Mouse (Mus musculus) right cerebral cortex, postnatal 4 days (tissue): ENCODE measurements around the gene Selenom.
A peak's percentile ranks its signal among the peaks of the same experiment; 100 is the strongest.

Experiments
- DNase-seq: peaks from one replicate; pipeline ENCODE4 v3.0.0-alpha.2; 2022

Selenom gene

DNA sequence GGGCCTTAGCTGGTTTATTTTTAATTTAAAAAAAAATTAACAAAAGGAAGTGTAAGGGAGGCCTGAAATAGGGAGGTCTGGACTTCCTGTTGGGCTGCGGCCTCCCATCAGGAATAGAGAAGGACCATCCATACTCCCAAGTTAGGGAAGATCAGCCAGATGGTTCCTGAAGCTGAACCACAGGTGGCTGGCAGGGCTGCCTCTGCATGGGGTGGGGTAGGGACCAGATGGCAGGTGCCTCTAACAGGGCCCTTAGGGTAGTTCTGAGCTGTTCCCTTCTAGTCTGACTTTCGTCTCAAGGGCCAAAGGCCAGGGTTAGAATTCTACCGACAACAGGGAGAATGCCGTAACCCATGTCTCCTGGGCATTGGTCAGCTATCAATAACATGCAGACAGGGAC, 1.2 kb downstream of the Selenom start:
- no peak for DNase-seq

DNA sequence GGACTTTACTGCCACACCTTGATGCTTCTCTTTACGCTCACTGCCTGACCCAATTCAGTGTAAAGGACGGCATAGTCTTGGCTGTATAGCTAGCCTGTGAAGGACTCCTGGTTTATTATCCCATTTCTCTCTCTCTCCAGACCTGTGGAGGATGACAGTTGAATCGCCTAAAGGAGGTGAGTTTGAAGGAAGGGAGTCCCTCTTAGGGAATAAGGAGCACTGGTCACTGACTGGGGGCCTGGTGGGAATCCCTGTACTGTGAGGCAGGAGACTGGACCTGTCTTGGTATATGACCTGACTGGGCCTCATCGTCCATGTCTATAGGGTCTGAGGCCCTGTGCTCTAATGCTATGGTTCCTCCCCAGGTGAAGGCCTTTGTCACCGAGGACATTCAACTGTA, 1.6 kb downstream of the Selenom start:
- DNase-seq, result no peak

DNA sequence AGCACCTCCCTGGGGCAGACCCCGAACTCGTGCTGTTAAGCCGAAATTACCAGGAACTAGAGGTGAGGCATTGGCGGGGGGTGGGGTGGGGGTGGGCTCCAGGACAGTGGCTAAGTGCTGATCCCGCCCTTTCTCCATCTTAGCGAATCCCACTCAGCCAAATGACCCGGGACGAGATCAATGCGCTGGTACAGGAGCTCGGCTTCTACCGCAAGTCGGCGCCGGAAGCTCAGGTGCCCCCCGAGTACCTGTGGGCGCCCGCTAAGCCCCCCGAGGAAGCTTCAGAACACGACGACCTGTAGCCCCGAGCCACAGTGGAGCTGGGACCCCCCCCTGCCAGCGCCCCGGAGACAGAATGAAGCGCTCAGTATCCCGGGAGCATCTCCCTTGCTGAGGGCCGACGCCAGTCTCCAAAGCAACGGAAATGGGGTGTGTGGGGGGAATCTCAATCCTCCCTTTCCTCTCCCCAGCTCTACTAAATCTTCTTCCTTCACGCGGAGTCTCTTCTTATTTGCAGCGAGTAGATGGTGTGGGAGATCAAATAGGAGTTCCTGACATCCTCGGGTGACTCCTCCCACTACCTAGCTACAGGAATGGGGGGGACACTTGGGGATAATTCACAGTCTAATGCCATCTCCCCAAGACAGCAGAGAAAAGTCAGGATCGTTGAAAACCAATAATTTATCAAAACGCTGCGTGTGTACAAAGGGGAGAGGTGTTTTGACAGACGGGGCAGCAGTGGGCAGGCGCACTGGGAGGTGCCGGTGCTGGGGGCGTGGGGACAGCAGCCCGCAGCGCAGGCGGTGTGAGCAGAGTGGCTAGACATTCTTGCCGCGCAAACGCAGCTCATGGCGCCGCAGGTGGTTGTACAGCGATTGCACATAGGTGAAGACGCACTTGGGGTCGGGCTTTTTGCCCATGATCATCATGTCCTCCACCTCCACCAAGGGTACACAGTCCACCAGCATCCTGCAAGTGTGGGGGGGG, 2.7 kb downstream of the Selenom start:
- DNase-seq, result no peak

DNA sequence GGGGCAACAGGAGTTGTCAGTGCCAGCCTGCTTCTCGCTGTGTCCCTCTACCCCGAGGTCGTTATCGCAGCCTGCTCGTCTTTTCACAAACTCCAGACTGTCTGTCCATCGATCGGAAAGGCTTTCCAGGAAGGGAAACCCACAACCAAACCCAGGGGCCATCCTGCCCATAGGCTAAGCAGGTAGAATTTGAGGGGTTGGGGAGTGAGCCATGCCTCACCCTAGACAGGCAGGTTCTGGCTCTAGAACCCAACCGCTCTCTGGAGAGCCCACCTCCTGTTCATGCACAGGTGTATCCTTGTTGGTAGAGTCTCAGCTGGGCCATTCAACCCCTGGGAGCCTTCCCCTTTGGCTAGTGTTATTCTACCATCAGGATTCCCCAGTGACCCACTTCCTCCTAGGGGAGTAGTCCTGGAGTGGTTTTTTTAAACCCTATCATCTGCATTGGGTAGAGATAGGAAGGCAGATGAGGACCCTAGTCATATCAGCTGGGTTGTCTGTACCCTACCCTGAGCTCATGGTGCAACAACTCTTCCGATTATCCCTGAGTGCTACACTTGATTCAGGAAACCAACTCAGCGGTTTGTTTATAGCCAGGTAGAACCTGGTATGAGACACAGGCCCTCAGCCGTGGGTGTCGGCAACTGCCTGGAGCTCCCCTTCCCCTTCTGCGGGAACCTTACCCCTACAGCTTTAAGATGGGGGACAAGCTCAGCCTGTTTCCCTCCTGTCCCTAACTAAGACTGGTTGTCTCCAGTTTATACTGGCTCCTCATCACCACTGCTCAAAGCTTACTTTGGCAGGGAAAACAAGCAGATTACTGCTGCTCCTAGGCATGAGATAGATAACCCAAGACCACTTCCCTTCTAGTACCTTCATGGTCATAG, 3.6 kb downstream of the Selenom start:
- DNase-seq, result no peak

DNA sequence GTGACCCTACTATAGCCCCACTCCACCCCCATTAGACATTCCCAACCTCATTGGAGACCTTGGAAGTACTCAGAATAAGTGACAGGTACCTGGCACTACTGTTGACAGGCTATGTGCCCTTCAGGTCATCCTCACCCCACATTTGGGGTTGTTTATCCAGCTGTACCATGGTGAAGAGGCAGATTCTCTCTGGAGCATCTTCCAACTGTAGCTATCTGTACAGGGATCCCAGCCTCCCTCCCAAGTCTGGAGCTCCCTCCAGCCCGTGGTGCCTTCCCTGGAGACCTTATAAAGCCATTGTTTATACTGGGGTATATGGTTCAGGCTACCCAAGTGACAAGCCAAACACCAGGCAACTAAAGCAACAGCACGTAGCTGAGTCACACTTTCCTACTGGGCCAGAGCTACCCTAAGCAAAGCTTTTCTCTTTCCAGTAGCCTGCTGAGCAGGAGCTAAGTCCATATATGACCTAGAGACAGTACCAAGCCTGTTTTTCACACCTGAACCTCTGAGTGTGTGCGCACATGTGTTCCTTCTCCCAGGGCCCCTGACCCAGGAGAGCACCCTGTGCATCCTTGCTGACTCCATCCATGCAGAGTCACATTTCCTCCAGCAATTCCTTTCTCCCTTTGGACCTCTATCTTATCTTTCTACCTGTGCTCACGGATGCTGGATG, 4.7 kb downstream of the Selenom start:
- DNase-seq, result no peak

DNA sequence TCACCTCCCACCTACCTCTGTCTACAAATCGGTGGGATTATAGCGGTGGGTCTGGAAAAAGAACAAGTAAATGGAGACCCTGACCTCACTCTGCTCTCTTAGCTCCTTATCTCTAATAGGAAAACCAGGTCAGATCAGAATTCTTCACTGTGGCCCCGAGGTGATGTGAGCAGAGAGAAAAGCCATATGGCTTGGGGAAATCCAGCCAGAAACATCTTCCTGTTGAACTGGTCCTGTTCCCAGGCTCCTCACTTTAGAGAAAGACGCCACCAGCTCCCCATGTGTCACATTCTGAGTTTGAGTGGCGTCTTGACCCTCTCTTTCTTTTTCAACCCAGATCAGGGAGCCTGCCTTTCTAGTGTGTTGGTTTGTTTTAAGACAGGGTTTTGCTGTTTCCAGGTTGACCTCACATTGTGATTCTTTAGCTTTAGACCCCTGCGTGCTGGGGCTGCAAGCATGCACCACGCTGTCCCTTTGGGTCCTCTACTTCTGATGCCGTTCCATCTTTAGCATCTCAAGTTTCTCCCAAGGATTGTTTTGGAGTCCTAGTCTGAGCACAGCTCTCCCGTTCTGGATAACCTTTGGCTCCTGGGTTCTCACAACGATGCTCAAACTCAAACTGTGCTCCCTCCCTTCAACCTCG, 5.4 kb downstream of the Selenom start:
- DNase-seq, result no peak

DNA sequence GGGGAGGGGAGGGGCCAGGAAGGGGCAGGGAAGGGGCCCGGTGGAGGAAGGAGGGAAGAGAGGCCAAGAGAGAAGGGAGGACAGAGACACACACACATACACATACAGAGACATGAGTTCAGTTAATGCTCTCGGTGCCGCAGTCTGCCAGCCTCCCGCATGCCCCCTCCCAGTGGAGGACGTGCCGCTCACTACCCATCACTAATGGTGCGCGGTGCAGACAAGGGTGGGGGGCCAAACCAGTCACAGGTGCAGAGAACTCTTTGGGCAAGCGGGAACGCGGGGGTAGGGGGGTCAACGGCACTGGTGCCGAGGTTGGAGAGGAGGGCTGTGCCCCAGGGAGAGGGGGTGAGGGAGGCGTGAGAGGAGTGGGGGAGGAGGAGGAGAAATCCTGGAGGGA, 6.4 kb downstream of the Selenom start:
- no peak for DNase-seq

DNA sequence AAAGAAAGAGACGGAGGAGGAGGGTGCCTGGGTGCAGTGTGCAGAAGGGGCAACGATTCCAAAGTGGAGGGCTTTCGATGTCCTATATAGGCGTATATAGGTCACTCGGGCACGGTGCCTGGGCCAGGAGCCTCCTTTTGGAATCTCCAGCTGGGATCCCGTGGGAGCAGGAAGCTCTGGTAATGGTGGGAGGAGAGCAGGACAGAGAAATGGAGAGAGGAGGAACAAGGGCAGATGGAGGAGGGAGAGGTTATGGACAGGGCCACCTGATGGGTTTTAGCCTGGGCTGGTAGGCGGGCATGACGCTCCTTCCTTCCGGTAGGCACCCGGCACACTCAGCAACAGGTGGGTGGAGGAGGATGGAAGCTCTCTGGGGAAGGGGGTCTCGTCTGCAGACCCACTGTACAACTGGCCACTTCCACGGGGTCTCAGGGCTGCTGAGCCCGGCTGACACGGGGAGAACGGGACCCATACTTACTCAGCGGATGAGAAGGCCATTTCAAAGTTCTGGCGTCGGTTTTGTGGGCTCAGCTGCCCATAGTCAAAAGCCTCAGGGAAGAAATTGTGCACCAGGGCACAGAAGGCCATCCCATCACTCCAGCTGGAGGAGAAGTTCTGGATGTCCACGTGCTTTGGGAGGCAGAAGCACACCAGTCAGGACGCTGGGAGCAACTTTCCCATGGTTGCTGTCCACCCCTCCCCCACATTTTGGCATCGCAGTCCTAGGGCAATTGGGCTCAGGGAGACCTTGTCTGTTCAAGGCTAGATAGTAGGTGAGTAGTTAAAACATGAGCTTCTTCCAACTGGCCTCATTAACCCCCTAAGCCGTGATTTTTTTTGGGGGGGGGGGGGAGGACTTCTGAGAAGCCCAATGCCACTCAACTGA, 7.1 kb downstream of the Selenom start:
- DNase-seq, result no peak

DNA sequence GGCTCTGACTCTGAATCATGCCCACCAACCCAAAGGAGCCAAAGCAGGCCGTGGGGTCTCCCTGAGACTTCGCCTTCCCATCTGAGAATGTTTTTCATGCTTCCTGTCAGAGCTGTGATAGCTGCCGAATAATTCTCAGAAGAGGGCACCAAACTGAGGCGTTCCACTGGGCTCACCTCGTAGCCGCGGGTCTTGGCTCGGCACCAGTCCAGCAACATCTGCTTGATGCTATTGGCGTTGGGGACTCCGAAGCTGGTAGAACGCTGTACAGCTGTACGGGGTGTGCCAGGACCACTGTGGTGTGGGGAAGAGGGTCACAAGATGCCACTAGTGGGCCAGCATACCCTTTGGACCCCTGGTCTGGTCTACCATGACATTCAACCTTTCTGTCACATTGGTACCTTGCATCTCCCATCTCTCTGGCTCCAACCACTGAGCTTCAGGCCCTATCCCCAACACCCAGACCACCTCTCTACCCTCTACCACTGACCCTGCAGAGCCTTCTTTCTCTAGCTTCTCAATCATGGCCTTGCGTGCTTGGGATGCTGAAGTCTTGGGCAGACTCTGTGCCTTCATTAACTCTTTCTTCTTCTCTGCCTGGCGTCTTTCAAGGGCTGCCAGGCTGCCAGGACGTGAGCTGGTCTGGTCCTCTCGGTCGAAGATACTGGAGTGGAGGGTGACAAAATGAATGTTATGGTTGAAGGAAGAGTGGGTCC, 8.0 kb downstream of the Selenom start:
- no peak for DNase-seq

DNA sequence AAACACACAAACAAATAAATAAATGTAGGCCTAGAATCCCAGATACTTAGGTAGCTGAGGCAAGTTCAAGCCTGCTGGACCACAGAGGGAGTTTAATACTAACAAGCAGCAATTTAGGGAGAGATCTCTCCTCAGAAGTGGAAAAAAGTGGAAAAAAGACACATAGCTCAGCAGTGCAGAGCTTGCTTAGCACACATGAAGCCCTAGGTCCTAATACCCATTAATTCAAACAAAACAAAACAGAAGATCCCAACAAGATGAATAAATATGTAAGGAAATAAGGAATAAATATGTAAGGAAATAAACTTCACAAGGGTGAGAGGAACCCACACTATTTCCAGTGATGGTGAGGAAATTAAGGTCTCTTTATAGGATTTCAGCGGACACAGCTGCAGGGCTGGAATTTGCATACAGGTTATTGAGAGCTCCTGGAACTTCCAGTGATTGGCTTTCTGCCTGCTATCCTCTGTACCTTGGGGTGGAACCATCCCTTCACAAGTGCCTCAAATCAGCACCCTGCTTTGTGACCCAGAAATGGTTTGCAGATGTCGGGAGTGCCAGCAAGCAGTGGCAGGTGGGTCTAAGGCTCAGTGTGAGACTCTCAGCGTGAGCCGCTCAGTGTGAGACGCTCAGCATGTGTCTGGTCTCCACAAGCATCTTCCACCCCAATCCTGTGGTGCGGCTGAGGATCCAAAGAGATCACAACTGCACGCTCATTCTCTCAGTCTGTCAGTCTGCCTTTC, 9.5 kb downstream of the Selenom start:
- no peak for DNase-seq

DNA sequence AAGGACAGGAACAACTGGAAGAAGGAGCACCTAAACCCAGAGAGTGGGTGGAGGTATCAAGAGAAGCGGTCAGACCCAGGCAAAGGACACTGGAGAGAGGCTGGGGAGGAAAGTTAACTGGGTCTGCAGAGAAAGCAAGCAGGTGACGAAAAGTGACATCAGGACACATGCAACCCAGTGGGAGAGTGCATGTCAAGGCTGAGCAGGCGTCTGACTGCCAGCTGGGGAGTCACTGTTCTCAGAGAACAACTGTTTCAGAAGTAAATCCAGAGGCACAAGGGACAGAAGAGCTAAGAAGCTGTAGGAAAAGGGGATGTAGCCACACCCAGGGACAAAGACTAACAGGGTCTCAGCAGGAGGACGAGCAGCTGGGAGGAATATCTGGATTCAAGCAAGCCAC, 11.1 kb downstream of the Selenom start:
- no peak for DNase-seq

DNA sequence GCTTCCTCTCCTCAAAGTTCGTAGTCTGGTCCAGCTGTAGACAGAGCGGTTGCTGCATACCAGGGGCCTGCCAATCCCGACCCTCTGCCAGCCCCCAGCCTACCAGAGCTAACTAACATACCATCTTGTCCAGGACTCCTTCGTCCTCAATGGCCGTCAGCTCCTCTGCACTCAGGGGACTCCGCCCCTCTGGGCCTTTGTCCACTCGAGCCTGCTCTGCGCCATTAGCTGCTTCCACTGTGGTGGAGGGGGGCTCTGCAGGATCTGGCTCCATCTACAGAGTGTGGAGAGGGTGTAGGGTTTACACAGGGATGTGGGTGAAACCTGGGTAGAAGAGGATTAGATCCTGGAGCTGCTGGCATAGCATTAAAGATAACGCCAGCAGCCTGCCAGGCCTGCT, 11.7 kb downstream of the Selenom start:
- no peak for DNase-seq

DNA sequence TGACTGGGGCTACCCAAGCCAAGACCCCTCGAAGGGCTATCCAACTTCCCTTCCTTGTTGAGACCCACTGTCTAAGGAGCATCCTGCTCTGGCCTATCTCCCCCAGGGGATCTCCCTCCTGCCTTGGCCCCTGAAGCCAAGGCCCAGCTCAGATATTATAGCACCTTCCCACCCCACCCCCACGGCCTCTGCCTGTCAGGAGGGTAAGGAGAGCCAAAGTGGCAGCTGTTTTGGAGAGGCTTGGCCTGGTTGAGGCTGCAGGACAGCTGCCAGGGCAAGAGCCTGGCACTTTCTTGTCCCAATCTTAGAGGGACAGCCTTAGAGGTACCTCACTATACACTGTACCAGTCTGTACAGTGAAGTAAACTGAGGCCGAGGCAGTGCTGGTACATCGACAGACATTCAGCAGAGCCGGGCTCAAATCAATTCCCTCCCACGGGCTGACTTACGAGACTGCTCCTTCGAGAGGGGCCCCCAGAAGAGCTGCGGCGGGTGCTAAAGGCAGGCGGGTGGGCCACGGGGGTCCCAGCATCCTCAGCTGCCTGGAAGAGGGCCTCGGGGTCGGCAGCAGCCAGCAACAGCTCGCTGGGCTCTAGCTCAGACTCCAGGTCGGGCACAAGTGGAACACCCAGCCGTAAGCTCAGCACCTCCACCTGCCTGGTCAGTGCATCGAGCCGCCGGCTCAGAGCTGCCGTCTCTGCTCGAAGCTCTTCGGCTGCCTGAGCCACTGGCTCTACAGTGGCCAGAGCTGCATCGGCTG, 12.7 kb downstream of the Selenom start:
- DNase-seq, result no peak

DNA sequence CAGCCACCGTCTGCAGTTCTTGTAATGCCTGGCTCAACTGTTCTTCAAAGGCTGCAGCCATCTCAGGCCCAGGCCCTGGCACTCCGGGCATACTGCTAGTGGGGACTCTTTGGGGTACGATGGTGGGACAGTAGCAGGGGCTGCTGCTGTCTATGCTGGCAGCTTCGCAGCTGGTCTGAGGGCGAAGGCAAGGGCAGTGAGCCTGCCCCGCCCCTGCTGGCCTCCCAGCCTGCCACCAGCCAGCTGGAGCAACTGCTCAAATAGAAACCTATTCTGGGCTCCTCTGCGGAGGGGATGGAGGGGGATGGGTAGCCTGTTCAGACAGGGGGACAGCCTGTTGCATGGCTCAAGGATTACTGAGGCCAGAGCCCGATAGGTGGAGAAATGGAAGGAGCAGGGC, 13.3 kb downstream of the Selenom start:
- DNase-seq, result no peak

DNA sequence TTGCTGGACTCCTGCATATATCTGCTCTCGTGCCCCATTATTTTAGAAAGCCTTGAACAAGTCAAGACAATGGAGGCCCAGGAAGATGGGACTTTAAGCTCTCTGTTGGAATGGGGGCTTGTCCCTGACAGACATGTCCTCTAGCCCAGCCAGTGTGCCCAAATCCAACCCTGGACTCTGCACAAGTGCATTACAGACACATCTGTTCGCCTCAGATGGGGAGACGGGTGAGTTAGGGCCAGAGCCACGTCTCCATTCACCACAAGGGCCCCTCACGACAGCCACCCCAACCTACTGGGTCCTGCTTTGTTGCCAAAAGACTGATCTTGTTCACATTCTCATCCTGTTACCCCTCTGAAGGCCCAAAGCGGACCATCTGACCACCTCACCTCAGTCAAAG, 13.7 kb downstream of the Selenom start:
- DNase-seq, result no peak

DNA sequence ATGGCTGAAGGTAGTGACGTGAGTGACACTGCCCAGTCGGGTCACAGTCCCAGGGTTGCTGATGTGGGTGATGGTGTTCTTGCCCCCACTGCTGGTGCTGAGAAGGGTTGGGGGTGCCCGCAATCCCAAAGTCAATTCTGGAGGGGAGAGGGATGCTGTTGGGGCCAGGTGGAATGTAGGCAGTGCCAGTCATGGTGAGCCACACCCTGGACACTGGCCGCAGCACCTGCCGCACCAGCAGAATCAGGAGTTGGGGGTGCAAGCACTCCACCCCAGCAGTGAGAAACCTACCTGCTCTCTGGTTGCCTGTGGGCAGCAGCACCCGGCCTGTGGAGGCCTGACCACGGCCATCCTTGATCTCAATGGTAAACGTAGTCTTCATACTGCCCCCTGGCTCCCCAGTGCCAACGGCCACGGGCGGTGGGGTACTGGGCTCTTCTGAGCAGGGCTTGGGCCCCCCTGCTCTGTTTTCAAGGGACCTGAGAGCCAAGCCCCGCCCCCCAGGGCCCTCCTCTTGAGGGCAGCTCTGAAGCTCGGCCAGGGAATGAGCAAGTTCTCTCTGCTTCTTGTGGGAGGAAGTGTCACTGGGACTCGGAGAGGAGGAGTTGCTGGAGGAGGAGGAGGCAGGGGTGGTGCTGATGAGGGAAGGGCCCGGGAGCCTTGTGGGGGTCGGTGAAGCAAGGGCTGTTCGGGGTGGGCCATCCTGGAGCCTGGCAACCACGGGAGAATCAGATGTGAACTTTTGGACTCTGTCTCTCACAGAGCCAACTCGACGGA, 15.2 kb downstream of the Selenom start:
- no peak for DNase-seq

DNA sequence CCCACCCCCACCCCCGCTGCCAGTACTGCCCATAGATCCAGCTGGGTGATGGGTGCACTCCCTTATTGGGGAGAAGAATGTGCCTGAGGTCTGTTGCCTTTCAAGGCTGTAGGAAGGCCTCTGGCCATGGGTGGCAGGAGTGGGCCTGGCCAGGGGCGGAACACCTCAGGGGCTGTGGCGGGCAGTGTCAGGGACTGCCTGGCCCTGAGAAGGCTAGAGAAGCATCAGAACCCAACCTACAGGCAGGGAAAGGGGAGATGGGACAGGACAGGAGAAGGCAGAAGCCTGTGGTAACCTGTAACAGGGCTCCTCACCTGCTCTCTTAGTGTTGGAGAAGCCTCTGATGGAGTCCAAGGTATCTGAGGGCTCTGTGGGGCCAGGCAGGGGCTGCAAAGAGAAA, 16.2 kb downstream of the Selenom start:
- DNase-seq, result no peak

DNA sequence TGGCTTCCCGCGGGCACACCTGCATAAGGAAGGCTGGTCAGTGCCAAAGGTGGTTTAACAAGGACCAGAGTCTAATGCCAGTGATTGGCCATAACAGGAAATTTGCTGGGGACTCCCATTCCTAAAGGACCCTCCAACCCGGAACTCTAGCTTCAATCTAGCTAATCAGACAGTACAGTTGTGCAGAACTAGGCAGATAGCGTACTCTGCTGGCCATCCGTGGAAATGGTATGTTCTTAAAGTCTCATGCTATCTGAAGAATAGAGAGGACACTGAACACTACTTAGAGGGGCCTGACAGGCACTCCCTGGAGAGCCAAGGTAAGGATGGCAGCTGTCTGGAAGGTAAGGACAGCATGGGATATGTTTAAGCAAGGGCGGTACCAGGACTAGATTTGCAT, 17.1 kb downstream of the Selenom start:
- peak; percentile 50 for DNase-seq
